Mouse (Mus musculus) liver, embryonic 14.5 days (tissue): Measurements from ENCODE around the gene Clec2i. TPM values are rescaled to one million over a fixed set of nuclear protein-coding genes. Genes with fewer than 3 reads are reported as not detected.

ENCODE experiments used
- ATAC-seq: fragments of 200-750 bp; cut with Nextera tagmentation; 2 replicates; pipeline ENCODE4 v1.8.0; 2017; ENCODE audit warnings: moderate number of reproducible peaks, mild to moderate bottlenecking, moderate library complexity; ENCODE audit not compliant: insufficient read depth
- DNase-seq, 3 experiments: peaks; one replicate each; pipeline ENCODE4 v3.0.0-alpha.2; 2012 to 2013; ENCODE audit warnings: low read depth in 3 of 3, low spot score in 3 of 3
- H3K27ac ChIP-seq: fragments of 300-500 bp; sonication (generic); 2 replicates; pipeline ENCODE4 v1.5.1; 2014; ENCODE audit warnings: moderate library complexity, mild to moderate bottlenecking, control low read depth, inconsistent platforms
- H3K27me3 ChIP-seq: fragments of 300-500 bp; sonication (generic); 2 replicates; pipeline ENCODE4 v1.6.1; 2014; ENCODE audit warnings: mild to moderate bottlenecking, low read length, moderate library complexity; ENCODE audit not compliant: control insufficient read depth, insufficient read depth
- H3K36me3 ChIP-seq: fragments of 300-500 bp; sonication (generic); replicated peaks from 2 replicates; pipeline ENCODE4 v1.6.1; 2014; ENCODE audit warnings: low read depth; ENCODE audit not compliant: control insufficient read depth, insufficient read depth
- H3K4me1 ChIP-seq, 2 experiments: fragments of 200-500 bp in 1 of 2; fragments of 300-500 bp in 1 of 2; sonication (generic) in 1 of 2; replicated peaks; 2 replicates each; pipeline ENCODE4 v1.6.1; 2012 to 2014; ENCODE audit warnings: antibody characterized with exemption in 1 of 2, inconsistent platforms in 1 of 2, low read length in 1 of 2; ENCODE audit not compliant: control insufficient read depth in 2 of 2, insufficient read depth in 2 of 2
- H3K4me2 ChIP-seq: fragments of 300-500 bp; sonication (generic); 2 replicates; pipeline ENCODE4 v1.6.1; 2014; ENCODE audit warnings: low read depth, mild to moderate bottlenecking, control low read depth, moderate library complexity
- H3K4me3 ChIP-seq, 2 experiments: fragments of 200-500 bp in 1 of 2; fragments of 300-500 bp in 1 of 2; sonication (generic) in 1 of 2; 2 replicates each; pipeline ENCODE4 v1.5.1; 2012 to 2014; ENCODE audit warnings: low read depth in 2 of 2, low read length in 2 of 2, mild to moderate bottlenecking in 2 of 2, control low read depth in 1 of 2, inconsistent platforms in 1 of 2, moderate library complexity in 1 of 2; ENCODE audit not compliant: insufficient read depth in 1 of 2
- H3K9ac ChIP-seq: fragments of 300-500 bp; sonication (generic); replicated peaks from 2 replicates; pipeline ENCODE4 v1.6.1; 2014; ENCODE audit warnings: mild to moderate bottlenecking, control low read depth, moderate library complexity
- H3K9me3 ChIP-seq: fragments of 300-500 bp; sonication (generic); 2 replicates; pipeline ENCODE4 v1.6.1; 2016; ENCODE audit warnings: low read length, mixed read lengths; ENCODE audit not compliant: control insufficient read depth
- CTCF ChIP-seq: IDR thresholded peaks from 2 replicates; pipeline ENCODE4 v1.5.1; 2016; ENCODE audit warnings: antibody characterized with exemption, low read depth, control low read depth
- EP300 ChIP-seq: IDR thresholded peaks from 2 replicates; pipeline ENCODE4 v1.6.1; 2016; ENCODE audit warnings: antibody characterized with exemption, low read depth
- WGBS: fragments of 180-500 bp; shearing (Covaris S2); extraction: QIAGEN DNeasy Blood & Tissue Kit; methylation state at CpG from one replicate; pipeline ENCODE4 v1.1.7; 2014; ENCODE audit not compliant: insufficient replicate concordance; 5-methylcytosine and 5-hydroxymethylcytosine counted together
- microRNA-seq: library from miRNA; unstranded; fragments of <30 nt; microRNA quantifications from one replicate; pipeline ENCODE4, GENCODE M21; 2016
- polyA plus RNA-seq, 2 experiments: library from polyadenylated mRNA; depleted of rRNA in 1 of 2; stranded (reverse) in 1 of 2; unstranded in 1 of 2; fragments of >200 nt; fragmentation: Nextera tagmentation in 1 of 2; extraction: Ambion mirVana in 1 of 2; gene quantifications; 2 replicates each; pipeline versions ENCODE4 v1.2.1 to v1.2.3; 2012 to 2014

Clec2i gene
- polyA plus RNA-seq, 2 experiments = 0.08 to 0.10 TPM

DNA sequence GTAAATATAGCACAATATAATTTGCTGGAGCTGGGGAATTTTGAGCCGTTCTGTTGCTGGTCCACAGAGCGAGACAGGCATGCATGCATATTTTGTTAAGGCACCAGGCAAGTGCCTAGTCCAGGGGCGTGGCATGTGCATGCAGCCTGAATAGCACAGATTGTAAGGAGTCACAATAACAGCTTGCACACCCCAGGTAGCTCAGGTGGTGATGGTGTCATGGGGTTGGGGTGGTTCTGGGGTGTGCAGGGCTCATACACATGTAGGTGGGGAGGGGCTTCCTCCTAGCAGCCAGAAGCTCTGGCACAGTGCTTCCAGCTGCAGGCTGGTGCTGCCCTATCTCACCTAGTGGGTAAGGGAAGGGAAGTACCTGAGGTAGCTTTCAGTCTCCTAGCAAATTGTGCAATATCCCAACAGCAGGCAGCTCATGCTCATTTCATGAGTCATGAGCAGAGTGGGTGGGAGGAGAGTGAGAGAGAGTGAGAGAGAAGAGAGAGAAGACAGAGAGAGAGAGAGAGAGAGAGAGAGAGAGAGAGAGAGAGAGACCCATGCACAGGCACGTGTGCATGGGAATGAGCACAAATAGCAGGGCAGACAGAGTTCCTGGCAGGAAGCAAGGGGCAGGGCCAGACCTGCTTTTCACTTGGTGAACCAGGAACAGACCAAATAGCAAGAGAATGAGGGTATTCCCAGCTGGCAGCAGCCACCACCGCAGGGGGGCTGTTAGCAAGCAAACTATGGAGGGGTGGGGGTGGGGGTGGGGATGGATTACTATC, 54.4 kb downstream of the Clec2i start:
- ATAC-seq = no peak

DNA sequence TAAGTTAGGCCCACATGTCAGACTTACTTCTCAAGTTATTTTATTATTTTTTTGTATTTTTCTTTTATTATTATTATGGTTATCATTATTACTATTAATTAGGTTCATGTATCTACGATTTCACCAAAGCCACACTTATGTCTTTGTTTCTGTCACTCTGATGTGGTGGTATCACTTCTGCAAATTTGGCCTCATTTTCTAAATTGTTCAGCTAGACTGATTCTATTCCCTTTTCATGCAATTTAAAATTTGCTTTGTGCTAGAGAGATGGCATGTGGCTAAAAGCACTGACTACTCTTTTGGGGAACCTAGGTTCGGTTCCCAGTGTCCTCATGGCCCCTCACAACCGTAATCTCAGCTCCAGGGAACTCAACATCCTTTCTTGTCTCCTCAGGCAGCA, 58.2 kb downstream of the Clec2i start:
- no peaks in the 10 kb centered on the region for H3K4me1 ChIP-seq
- no peak for DNase-seq
- H3K36me3 ChIP-seq = no peaks in the 10 kb centered on the region
- H3K9ac ChIP-seq = no peak overlapping the region
- WGBS = 52% methylated on average over 3 of the region's 3 CpGs
- no peaks in the 10 kb centered on the region for H3K9me3 ChIP-seq
- no peak overlapping the region for H3K27ac ChIP-seq
- no peak for TF ChIP-seq EP300
- no peak for TF ChIP-seq CTCF
- ATAC-seq = no peak
- no peak overlapping the region for H3K4me2 ChIP-seq
- H3K27me3 ChIP-seq = no peaks in the 10 kb centered on the region
- no peak overlapping the region for H3K4me3 ChIP-seq

More for the DNA sequence above, 54.4 kb downstream of the Clec2i start:
- Histone ChIP-seq H3K4me1 (no peaks in the 10 kb centered on the region), H3K9me3 (no peaks in the 10 kb centered on the region), H3K4me3 (no peak overlapping the region), H3K27ac (no peak overlapping the region), H3K9ac (no peak overlapping the region), H3K36me3 (no peaks in the 10 kb centered on the region), H3K4me2 (no peak overlapping the region), H3K27me3 (no peaks in the 10 kb centered on the region)
- TF ChIP-seq EP300 (no peak), CTCF (no peak)
- 64% methylated on average over 5 of the region's 5 CpGs for WGBS
- no peak for DNase-seq

Small RNA genes within 50 kb of the gene (microRNA-seq; reads per million reads assigned to microRNA genes)
- not detected for gene Gm27336

Other genes starting within 250 kb of the Clec2i start
- gene Clec2h, start 225.2 kb upstream of the Clec2i start, polyA plus RNA-seq (2012; rRNA removed) = 0.06 and 0.07 TPM in 2 replicates
- 0.14 TPM in 1 of 2 replicates, not detected in the other for gene Clec2h, start 225.2 kb upstream of the Clec2i start, polyA plus RNA-seq (2014; fragmentation: Nextera tagmentation; extraction: Ambion mirVana)
- gene Klrb1, start 164.5 kb upstream of the Clec2i start, polyA plus RNA-seq (2012; rRNA removed) = not detected in 2 replicates
- gene Klrb1, start 164.5 kb upstream of the Clec2i start, polyA plus RNA-seq (2014; fragmentation: Nextera tagmentation; extraction: Ambion mirVana) = not detected in 2 replicates
- gene Klrb1c, start 98.4 kb upstream of the Clec2i start, polyA plus RNA-seq (2012; rRNA removed) = 0.04 and 0.09 TPM in 2 replicates
- gene Klrb1c, start 98.4 kb upstream of the Clec2i start, polyA plus RNA-seq (2014; fragmentation: Nextera tagmentation; extraction: Ambion mirVana) = 0.09 and 0.25 TPM in 2 replicates
- not detected in 2 replicates for gene Gm44511, start 61.3 kb upstream of the Clec2i start, polyA plus RNA-seq (2012; rRNA removed)
- not detected in 2 replicates for gene Gm44511, start 61.3 kb upstream of the Clec2i start, polyA plus RNA-seq (2014; fragmentation: Nextera tagmentation; extraction: Ambion mirVana)
- gene Klrb1b, start 61.3 kb upstream of the Clec2i start, polyA plus RNA-seq (2012; rRNA removed) = 0.08 and 0.18 TPM in 2 replicates
- gene Klrb1b, start 61.3 kb upstream of the Clec2i start, polyA plus RNA-seq (2014; fragmentation: Nextera tagmentation; extraction: Ambion mirVana) = 0.13 TPM in 1 of 2 replicates, not detected in the other
- 2.4 and 5.0 TPM in 2 replicates for gene BC035044, start 3.5 kb downstream of the Clec2i start, polyA plus RNA-seq (2012; rRNA removed)
- 5.4 and 10.6 TPM in 2 replicates for gene BC035044, start 3.5 kb downstream of the Clec2i start, polyA plus RNA-seq (2014; fragmentation: Nextera tagmentation; extraction: Ambion mirVana)
- not detected in 2 replicates for gene Clec2g, start 46.8 kb downstream of the Clec2i start, polyA plus RNA-seq (2012; rRNA removed)
- not detected in 2 replicates for gene Clec2g, start 46.8 kb downstream of the Clec2i start, polyA plus RNA-seq (2014; fragmentation: Nextera tagmentation; extraction: Ambion mirVana)
- gene Klrb1f, start 158.3 kb downstream of the Clec2i start, polyA plus RNA-seq (2012; rRNA removed) = 0.16 and 0.23 TPM in 2 replicates
- 0.15 and 0.72 TPM in 2 replicates for gene Klrb1f, start 158.3 kb downstream of the Clec2i start, polyA plus RNA-seq (2014; fragmentation: Nextera tagmentation; extraction: Ambion mirVana)
- not detected in 2 replicates for gene Clec2e, start 213.3 kb downstream of the Clec2i start, polyA plus RNA-seq (2012; rRNA removed)
- gene Clec2e, start 213.3 kb downstream of the Clec2i start, polyA plus RNA-seq (2014; fragmentation: Nextera tagmentation; extraction: Ambion mirVana) = not detected in 2 replicates